Mouse (Mus musculus): Measurements from ENCODE around the gene Sfr1. TPM values are rescaled to one million over a fixed set of nuclear protein-coding genes. Genes with fewer than 3 reads are reported as not detected.

Sfr1 gene
- total and polyA plus RNA-seq, 3 experiments = 83.7 to 198 (median 114) TPM

DNA sequence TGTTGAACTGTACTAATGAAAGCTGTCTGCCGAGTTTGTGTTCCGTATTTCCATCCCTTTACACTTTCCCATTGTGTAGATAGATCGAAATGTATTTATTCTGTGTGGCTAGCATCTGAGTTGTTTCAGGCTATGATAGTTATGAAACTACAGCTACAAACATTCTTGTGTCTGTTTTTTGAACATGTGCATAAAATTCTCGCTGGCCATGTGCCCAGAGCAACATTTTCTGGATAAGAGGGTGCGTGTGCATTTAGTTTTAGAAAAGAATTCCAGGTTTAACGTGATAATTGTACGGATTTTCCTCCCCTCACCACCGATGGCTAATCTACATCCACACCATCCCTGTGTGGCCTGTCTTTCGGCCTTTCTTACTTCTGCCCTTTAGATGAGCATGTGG, 18.0 kb upstream of the Sfr1 start:
- in situ Hi-C loops (cut with MboI; ENCODE audit: low pct_ligation_motif_present, low pct_unique_long_range_greater_than_20kb, low sequenced_read_pairs) (no loop called here), dilution Hi-C loops (cut with MboI; ENCODE audit: extremely low pct_ligation_motif_present, extremely low pct_unique_long_range_greater_than_20kb, low sequenced_read_pairs) (no loop called here)
- peaks cover 1% of the 10 kb centered on the region for H3K27me3 ChIP-seq (replicated peaks)
- H3K4me1 ChIP-seq (ENCODE audit: control insufficient read depth in 1 of 2, insufficient read depth in 2 of 2) = no peaks in the 10 kb centered on the region
- H3K36me3 ChIP-seq (replicated peaks in 1 of 2; ENCODE audit: control insufficient read depth in 1 of 2, insufficient read depth in 1 of 2, low read length in 1 of 2) = no peaks in the 10 kb centered on the region
- no peak for DNase-seq (ENCODE audit: extremely low read depth)
- H3K4me3 ChIP-seq (replicated peaks in 1 of 3; ENCODE audit: low read depth in 2 of 3, low read length in 2 of 3, poor library complexity in 1 of 3) = no peak overlapping the region
- TF ChIP-seq JUN (IDR thresholded peaks at IDR 0.05; ENCODE audit: insufficient read depth, low read depth, low read length) = no peak
- no peak for TF ChIP-seq USF1 (IDR thresholded peaks at IDR 0.05; ENCODE audit: low read depth, low read length)
- TF ChIP-seq USF2 (conservative IDR thresholded peaks at IDR 0.05; ENCODE audit: low read depth, low read length) = no peak
- no peak for TF ChIP-seq HCFC1 (IDR thresholded peaks at IDR 0.05; ENCODE audit: low read depth, low read length)
- no peak for TF ChIP-seq PAX5 (IDR thresholded peaks at IDR 0.05; ENCODE audit: low read length)
- TF ChIP-seq TBP (conservative IDR thresholded peaks at IDR 0.05; ENCODE audit: low read depth, low read length) = no peak
- TF ChIP-seq SMC3 (IDR thresholded peaks at IDR 0.05; ENCODE audit: low read depth, low read length) = no peak
- TF ChIP-seq JUND (conservative IDR thresholded peaks at IDR 0.05; ENCODE audit: low read depth, low read length) = no peak
- no peak for TF ChIP-seq CTCF (conservative IDR thresholded peaks at IDR 0.05 in 1 of 2, IDR thresholded peaks at IDR 0.05 in 1 of 2; ENCODE audit: low read depth in 2 of 2, low read length in 2 of 2)
- TF ChIP-seq MEF2A (IDR thresholded peaks at IDR 0.05; ENCODE audit: borderline replicate concordance, low read depth, low read length) = no peak
- H3K9me3 ChIP-seq (replicated peaks; ENCODE audit: low read length) = peaks cover 2% of the 10 kb centered on the region
- no peaks in the 10 kb centered on the region for H3K79me2 ChIP-seq (replicated peaks; ENCODE audit: control insufficient read depth, extremely low read depth, insufficient read depth, poor library complexity, severe bottlenecking)
- H3K4me2 ChIP-seq (ENCODE audit: insufficient read depth, low read depth, poor library complexity, severe bottlenecking) = no peak overlapping the region
- no peak overlapping the region for H3K9ac ChIP-seq (ENCODE audit: insufficient read depth, low read depth)
- no peak overlapping the region for H3K27ac ChIP-seq (ENCODE audit: insufficient read depth, low read depth)

GRCm38 (mm10) chr19:47716144-47716543, 15.3 kb upstream of the Sfr1 start:
- Histone ChIP-seq H3K36me3 (replicated peaks in 1 of 2; ENCODE audit: control insufficient read depth in 1 of 2, insufficient read depth in 1 of 2, low read length in 1 of 2) (no peaks in the 10 kb centered on the region), H3K79me2 (replicated peaks; ENCODE audit: control insufficient read depth, extremely low read depth, insufficient read depth, poor library complexity, severe bottlenecking) (no peaks in the 10 kb centered on the region), H3K4me2 (ENCODE audit: insufficient read depth, low read depth, poor library complexity, severe bottlenecking) (no peak overlapping the region), H3K9me3 (replicated peaks; ENCODE audit: low read length) (peaks cover 2% of the 10 kb centered on the region), H3K4me3 (replicated peaks in 1 of 3; ENCODE audit: low read depth in 2 of 3, low read length in 2 of 3, poor library complexity in 1 of 3) (no peak overlapping the region), H3K27me3 (replicated peaks) (peaks cover 1% of the 10 kb centered on the region), H3K9ac (ENCODE audit: insufficient read depth, low read depth) (no peak overlapping the region), H3K27ac (ENCODE audit: insufficient read depth, low read depth) (no peak overlapping the region), H3K4me1 (ENCODE audit: control insufficient read depth in 1 of 2, insufficient read depth in 2 of 2) (no peaks in the 10 kb centered on the region)
- DNase-seq (ENCODE audit: extremely low read depth) = no peak
- dilution Hi-C loops (cut with MboI; ENCODE audit: extremely low pct_ligation_motif_present, extremely low pct_unique_long_range_greater_than_20kb, low sequenced_read_pairs) (no loop called here), in situ Hi-C loops (cut with MboI; ENCODE audit: low pct_ligation_motif_present, low pct_unique_long_range_greater_than_20kb, low sequenced_read_pairs) (no loop called here)
- TF ChIP-seq ZKSCAN1 (IDR thresholded peaks at IDR 0.05; ENCODE audit: borderline replicate concordance, low read depth, low read length) (no peak), CTCF (conservative IDR thresholded peaks at IDR 0.05 in 1 of 2, IDR thresholded peaks at IDR 0.05 in 1 of 2; ENCODE audit: low read depth in 2 of 2, low read length in 2 of 2) (peak; percentile 11 to 19; a peak in 1 of 4 replicates)

- peaks cover 1% of the 10 kb centered on the region for H3K27me3 ChIP-seq (replicated peaks)
- no peak overlapping the region for H3K4me3 ChIP-seq (replicated peaks in 1 of 3; ENCODE audit: low read depth in 2 of 3, low read length in 2 of 3, poor library complexity in 1 of 3)
- peaks cover 2% of the 10 kb centered on the region for H3K9me3 ChIP-seq (replicated peaks; ENCODE audit: low read length)
- H3K4me2 ChIP-seq (ENCODE audit: insufficient read depth, low read depth, poor library complexity, severe bottlenecking) = no peak overlapping the region
- dilution Hi-C loops (cut with MboI; ENCODE audit: extremely low pct_ligation_motif_present, extremely low pct_unique_long_range_greater_than_20kb, low sequenced_read_pairs) (no loop called here), in situ Hi-C loops (cut with MboI; ENCODE audit: low pct_ligation_motif_present, low pct_unique_long_range_greater_than_20kb, low sequenced_read_pairs) (no loop called here)
- no peak for DNase-seq (ENCODE audit: extremely low read depth)
- H3K79me2 ChIP-seq (replicated peaks; ENCODE audit: control insufficient read depth, extremely low read depth, insufficient read depth, poor library complexity, severe bottlenecking) = no peaks in the 10 kb centered on the region
- TF ChIP-seq KAT2A (IDR thresholded peaks at IDR 0.05; ENCODE audit: insufficient replicate concordance, low read length) (no peak), SMC3 (IDR thresholded peaks at IDR 0.05; ENCODE audit: low read depth, low read length) (no peak), POLR2AphosphoS2 (IDR thresholded peaks at IDR 0.05; ENCODE audit: low read depth, low read length) (no peak), GABPA (IDR thresholded peaks at IDR 0.05; ENCODE audit: insufficient replicate concordance, low read depth, low read length) (no peak), CHD2 (IDR thresholded peaks at IDR 0.05; ENCODE audit: low read length) (no peak), RAD21 (IDR thresholded peaks at IDR 0.05; ENCODE audit: low read depth, low read length) (no peak)
- H3K36me3 ChIP-seq (replicated peaks in 1 of 2; ENCODE audit: control insufficient read depth in 1 of 2, insufficient read depth in 1 of 2, low read length in 1 of 2) = no peaks in the 10 kb centered on the region
- H3K27ac ChIP-seq (ENCODE audit: insufficient read depth, low read depth) = no peak overlapping the region
- no peaks in the 10 kb centered on the region for H3K4me1 ChIP-seq (ENCODE audit: control insufficient read depth in 1 of 2, insufficient read depth in 2 of 2)
- no peak overlapping the region for H3K9ac ChIP-seq (ENCODE audit: insufficient read depth, low read depth)
Observed at GRCm38 (mm10) chr19:47719147-47719546, 12.3 kb upstream of the Sfr1 start.
